Mouse (Mus musculus): ENCODE results near the gene Add1.
"Not testable (repeated sequence)": the region's sequence is repeated elsewhere in the genome, so short reads cannot be mapped to it uniquely, and the experiment has no call there.

Gene Add1

DNA sequence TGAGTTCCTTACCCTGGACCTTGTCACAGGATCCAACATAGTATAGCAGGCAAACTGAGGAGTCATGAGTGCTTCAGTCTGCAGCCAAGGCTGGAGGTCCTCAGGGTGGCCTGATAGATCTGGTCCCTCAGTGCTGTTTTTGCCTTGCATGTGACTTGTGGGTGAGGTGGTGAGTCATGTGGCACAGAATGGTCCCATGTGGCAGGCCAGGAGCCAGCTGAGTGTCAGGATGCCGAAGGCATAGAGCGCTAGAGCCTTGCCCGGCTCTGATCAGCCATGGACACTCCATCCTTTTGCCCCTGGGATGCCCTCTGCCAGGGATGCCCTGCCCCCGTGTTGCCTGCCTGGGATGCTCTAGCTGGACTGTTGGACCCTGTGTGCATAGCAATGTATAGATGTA, 21.6 kb upstream of the Add1 start:
- DNase-seq = no peak

DNA sequence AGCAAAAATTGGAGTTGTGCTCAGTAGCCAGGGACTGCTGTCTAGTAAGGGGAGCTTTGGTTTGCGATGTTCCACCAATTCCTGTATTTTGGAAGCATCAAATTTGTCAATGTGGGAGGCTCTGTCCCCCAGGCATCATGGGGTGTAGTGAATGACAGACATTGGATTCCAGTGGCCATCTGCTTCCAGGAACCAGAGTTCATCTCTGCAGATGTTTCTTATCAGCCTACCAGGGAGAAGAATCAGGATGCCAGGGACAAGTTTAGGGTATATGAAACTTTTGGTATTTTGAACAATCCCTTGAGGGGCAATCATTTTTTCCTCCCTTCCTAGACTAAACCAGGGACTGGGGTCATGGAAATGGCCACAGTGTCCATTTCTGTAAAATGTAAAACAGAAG, 9.6 kb upstream of the Add1 start:
- no peak for DNase-seq

DNA sequence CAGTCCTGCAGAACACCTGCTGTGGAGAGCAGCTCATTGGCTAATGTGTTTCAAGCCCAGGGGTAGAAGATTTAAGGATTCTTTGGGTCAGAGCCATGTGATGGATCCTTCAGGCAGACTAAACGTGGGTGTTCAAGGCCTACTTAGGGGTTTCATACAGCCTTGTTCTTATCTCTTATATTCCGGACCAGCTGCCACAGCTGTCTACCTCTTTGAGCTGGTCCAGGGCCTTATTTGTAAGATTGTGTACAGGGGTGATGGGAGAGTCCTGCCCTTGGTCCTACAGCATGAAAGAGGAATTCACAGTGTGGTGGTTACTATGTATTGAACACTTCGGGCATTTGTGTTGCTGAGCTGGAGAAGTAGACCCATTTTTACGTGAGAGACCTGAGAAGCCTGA, 9.2 kb upstream of the Add1 start:
- DNase-seq = no peak

DNA sequence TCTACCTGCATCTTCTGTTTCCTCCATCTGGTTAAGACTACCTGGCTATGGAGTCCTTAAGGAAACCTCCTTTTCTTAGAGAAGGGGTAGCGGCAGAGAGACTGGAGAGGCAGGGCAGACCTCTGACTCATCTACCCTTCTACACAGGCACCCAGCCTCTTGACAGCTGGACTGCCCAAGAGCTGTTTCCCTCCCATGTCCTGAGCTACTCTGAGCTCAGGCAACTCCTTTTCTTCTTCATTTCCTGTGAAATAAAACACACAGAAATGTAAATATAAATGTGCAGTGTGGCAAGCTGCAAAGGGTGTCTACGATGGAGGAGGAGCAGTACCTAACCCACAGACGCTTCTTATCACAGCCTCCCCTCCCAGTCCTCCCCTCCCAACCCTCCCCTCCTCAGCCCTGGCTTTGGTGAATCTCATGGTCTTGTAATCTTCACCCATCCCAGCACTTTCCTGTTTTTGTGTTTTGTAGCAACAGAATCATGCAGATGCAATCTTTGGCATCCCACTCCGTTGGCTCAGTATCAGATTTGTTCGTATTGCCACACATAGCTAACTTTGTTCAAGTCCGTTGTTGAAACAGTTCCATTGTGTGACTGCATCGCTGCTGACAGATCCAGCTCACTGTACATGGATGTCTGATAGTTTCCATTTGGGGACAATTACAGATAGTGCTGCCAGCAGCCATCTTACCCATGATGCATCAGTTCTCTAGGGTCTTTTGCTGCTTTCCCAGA, 7.8 kb upstream of the Add1 start:
- DNase-seq = no peak

DNA sequence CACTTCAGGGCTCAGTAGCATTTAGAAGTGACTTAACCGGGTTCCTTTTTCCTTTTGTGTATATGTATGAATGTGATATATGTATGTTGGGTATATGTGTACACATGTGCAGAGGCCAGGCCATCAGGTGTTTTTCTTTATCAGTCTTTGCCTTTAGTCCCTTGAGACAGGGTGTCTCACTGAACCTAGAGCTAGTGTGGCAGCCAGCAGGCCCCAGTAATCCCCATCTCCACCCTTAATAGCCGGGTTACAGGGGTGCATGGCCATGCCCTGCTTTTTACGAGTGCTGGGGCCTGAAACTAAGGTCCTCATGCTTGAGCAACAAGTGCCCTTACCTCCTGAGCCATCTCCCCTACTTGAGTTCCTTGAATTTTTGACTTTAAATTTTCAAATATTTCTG, 1.9 kb upstream of the Add1 start:
- DNase-seq = no peak

DNA sequence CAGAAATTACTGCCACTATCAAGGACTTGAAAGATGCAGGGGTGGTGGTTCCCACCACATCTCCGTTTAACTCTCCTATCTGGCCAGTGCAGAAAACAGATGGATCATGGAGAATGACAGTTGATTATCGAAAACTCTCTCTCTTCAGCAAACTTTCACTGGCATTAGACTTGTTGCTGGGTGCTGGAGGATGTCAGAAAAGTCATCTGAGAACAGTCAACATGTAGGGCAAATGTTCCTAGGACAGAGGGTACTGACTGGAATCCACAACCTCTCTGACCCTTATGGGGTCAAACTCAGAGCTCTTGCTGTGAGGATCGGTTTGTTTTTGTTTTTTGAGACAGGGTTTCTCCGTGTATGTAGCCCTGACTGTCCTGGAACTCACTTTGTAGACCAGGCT, 896 bp upstream of the Add1 start:
- DNase-seq = not testable (repeated sequence)

DNA sequence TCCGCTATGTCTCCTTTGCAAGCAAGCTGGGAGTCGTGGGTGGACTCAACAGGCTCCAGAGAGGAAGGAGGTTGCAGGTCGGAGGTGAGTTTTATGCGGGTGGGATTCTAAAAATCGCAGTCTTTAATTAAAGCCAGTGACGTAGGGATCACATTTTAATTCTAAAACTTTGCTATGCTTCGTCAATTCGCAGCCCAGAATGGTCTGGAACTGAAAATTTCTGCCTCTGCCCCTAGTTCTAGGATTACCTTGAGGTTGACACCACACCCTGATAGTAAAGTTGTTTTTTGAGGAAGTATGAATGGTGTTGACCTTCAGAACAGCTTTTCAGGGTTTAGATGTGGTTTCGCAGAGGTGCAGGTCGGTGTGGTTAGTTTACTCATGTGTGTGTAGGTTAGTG, 1.3 kb downstream of the Add1 start:
- no peak for DNase-seq

DNA sequence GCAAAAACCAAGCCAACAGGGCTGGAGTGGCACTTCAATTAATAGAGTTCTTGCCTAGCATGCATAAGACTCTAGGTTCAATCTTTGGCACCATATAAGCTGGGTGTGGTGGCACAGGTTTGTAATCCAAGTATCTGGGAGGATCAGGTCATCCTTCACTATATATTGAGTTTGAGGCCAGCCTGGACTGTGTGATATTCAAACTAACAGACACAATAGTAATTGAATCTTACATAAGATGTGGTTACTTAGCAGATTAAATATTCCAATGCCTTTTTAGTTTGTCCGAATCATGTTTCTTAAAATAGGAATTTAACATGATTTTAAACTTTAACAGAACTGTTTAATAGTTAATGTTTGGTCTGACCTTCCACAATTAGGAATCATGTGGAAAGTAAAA, 2.8 kb downstream of the Add1 start:
- peak in 1 of 2 experiments; percentile 12 for DNase-seq

DNA sequence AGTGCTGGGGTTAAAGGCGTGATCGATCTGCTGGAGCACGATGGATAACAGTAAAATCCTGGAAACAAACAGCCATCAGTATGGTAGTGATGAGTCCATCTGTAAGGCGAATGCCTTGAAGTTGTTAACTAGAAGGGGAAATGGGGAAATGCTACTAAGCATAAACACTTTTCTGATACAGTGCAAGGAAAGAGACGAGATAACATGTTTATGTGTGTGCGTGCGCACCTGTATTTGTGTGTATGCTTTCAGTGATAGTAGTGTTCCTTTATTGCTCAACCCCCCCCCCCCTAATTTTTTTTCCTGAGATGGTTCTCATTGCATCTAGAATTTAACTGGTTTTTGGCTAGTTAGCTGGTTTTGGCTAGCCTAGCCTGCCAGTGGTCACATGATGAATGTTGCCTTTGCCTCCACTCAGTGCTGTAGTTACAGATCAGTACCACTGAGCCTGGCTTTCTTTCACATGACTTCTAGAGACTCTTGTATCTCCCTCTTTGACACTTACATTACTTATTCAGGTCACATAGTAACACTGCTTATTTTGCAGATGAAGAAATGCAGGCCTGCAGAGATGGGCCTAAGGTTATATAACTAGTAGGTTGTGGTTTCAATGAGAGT, 4.7 kb downstream of the Add1 start:
- no peak for DNase-seq

DNA sequence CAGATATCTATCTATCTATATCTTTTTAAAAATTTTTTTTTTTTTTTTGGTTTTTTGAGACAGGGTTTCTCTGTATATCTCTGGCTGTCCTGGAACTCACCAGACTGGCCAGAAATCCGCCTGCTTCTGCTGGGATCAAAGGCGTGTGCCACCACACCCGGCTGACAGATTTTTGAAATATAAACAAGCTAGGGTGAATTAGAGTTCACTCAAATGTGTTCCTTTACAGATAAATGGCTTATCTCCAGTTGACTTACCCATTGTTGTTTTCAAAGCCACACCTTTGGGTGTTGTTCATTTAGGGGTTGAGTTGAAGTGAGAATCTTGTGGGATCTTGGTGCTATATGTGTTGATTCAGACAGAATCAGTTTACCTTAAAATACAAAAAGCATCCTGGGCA, 5.9 kb downstream of the Add1 start:
- no peak for DNase-seq

DNA sequence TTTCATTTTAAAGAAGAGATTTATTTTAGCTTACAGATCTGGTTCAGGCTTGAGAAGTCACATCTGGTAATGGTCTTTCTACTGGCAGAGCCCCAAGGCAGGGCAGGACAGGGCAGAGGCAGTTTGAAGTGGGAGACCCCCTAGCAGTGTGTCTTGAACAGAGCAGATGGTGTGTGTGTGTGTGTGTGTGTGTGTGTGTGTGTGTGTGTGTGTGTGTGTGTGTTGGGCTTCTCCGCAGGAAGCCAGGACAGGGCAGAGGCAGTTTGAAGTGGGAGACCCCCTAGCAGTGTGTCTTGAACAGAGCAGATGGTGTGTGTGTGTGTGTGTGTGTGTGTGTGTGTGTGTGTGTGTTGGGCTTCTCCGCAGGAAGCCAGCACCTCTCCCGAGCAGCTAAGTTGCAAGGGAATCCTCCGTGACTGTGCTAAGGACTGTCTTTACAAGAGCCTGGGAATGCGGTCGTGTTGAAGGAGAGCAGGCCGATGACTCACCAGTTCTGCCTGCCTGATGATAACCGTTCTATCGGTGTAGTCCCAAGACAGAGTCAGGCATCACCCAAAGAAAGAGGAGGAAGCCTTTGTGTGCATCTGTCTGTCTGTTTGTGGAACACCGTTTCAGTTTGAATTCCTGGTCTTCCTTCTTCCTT, 8.3 kb downstream of the Add1 start:
- DNase-seq = peak in 1 of 2 experiments; percentile 22

DNA sequence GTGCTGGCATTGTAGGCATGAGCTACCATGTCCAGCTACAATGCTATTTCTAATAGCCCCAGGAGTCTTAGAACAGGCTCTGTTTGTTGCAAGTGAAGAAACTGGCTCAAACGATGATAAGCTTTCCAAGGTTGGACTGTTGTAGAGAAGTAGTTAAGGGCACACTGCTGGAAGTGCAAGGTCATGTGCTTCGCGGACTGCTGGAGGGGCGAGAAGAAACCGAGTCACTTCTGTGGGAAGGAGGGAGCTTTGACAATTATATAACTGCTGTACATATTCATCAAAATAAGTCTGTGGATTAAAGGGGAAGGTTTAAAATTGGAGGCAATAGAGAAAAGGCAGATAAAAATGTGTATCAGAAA, 8.8 kb downstream of the Add1 start:
- no peak for DNase-seq

DNA sequence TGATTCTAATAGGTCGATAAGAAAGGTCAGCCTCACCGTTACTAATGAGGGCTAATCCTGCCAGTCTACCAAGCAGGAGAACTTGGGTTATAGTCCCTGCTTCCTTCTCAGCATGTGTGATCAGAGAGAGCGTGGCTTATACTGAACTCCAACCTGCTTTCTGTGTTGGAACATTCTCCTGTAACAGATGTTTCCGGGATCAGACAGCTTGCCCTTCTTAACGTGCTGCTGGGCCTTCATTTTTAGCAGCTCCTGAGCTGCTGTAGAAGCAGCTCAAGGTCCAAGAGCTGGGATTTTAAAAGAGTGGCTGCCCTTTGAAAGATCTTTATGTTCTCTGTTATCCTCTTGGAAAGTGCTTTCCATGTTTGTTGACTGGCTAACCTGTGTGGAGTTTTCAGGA, 11.8 kb downstream of the Add1 start:
- no peak for DNase-seq

DNA sequence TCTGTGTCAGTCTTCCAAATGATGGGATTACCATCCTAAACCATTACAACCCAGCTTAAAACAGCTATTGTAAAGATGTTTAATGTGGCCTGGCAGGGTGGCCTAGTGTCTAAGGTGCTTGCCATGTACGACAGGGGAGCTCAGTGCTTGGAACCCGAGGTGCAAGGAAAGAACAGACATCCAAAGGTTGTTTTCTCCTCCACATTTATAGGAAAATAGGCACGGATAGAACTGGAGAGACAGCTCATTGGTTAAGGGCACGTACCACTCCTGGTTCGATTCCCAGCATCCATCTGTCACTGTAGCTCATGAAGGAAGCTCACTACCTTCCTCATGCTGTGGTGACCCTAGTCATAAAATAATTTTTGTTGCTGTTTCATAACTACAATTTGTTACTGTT, 14.4 kb downstream of the Add1 start:
- DNase-seq = no peak

DNA sequence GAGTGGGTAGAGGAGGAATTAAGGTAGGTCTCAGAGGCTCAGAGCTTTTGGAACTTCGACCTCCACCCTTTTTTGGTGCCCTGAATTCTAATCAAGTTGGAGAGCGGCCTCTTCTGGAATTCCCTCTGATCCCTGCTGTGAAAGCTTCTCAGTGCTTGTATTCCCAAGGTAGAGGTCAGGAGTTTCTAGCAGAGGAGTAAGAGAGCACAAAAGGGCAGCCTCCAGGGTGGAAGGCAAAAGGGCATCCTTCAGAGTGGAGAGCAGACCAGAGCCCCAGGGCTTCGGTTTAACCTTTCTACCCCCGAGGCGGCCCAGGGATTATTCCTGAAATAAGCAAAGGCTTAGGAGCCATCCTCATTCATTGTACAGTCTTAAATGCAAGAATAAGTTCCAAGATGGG, 16.6 kb downstream of the Add1 start:
- peak; percentile 59 to 70 for DNase-seq

DNA sequence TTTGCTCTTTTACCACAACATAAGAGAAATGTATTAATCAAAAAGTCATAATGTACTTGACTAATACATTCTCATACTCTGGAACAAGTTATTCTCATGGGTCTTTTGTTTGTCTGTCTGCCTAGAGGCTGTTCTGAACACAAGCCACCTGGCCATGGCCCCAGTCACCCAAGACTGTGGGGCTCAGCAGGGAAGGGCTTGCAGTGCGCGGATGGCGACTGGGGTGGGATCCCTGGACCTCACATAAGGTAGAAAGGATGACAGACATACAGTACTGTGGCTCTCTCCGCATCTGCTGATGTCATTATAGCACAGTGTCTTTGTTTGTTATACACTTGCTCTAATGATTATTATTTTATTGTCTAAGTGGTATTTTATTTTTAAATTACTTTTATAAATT, 17.2 kb downstream of the Add1 start:
- no peak for DNase-seq

DNA sequence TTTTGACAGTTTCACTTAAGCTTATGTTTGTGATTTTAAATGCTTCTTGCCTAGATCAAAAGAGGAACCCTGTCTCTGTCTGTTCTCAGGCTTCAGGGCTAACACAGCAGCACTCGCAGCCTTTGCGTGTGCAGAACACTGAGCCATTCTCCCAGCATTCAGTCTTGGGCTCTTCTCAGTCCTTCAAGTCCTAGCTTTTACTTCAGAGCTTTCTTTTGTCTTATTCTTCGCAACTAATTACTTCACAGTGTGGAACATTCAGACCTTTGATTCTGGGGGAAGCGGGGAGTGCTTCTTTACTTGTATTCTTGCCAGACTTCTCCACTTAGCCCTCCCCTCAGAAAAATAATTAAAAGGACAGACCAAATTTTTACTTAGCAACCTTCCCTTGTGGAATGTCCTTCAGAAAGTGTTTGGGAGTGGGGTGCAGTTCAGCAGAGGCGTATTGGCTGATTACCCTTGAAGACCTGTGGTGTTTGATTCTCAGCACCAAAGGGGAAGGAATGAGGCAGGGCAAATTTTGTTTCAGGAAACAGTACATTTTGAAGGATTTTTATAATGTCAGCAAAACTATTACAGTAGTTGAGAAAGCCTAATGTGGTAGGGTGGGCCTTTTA, 18.0 kb downstream of the Add1 start:
- DNase-seq = no peak

DNA sequence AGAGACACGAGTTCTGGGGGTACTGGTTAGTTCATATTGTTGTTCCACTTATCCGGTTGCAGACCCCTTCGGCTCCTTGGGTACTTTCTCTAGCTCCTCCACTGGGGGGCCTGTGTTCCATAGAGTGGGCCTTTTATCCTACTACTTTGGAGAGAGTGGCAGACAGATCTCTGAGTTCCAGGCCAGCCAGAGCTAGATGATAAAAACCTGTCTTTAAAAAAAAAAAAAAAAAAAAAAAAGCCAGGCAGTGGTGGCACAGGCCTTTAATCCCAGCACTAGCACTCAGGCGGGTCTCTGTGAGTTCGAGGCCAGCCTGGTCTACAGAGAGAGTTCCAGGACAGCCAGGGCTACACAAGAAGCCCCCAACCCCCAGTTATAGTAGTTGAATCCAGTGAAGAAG, 18.8 kb downstream of the Add1 start:
- not testable (repeated sequence) for DNase-seq

DNA sequence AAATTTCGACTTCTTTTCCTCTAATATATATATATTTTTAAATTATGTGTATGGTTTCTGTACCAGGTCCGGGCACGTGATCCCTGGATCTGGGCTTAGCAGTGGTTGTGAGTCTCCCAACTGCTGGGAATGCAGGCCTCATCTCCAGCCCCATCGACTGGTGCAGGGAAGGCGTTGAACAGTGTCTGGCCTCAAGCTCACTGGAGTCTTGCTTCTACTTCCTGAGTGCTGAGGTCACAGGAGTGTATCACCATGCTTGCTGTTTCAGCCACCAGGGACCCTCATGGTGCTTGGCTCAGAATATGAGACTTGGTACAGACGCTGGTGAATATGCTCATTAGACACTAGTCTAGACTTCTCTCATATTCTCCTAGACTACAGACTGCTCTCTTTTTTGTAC, 19.2 kb downstream of the Add1 start:
- no peak for DNase-seq

DNA sequence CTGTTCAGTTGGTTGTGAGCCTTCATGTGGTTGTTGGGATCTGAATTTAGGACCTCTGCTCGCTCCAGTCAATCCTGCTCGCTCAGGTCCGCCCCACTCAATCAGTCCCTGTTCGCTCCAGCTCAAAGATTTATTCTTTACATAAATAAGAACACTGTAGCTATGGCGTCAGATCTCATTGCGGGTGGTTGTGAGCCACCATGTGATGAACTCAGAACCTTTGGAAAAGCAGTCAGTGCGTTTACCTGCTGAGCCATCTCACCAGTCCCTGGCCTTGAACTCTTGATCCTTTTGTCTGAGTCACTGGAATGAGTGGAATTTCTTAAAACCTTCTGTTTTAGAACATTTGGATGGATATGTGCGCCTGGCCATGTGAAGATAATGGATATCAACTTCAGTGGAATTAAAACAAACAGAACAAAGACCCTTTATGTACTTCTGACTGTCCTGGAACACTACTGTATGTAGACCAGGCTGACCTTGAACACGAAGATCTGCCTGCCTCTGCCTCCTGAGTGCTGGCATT, 19.8 kb downstream of the Add1 start:
- DNase-seq = no peak

DNA sequence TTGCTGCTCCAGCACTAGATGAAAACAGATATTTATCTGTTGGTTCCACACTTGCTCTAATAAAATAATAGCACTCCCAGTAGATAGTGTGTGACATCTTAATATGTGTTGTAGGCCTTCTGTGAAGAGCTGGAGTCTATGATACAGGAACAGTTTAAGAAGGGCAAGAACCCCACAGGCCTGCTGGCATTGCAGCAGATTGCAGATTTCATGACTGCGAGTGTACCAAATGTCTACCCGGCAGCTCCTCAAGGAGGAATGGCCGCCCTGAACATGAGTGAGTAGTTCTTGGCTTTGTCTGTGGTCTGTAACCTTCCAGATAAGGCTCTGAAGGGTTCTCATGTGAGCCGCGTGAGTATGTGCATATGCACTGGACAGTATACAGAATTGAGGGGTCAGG, 31.1 kb downstream of the Add1 start:
- DNase-seq = no peak

DNA sequence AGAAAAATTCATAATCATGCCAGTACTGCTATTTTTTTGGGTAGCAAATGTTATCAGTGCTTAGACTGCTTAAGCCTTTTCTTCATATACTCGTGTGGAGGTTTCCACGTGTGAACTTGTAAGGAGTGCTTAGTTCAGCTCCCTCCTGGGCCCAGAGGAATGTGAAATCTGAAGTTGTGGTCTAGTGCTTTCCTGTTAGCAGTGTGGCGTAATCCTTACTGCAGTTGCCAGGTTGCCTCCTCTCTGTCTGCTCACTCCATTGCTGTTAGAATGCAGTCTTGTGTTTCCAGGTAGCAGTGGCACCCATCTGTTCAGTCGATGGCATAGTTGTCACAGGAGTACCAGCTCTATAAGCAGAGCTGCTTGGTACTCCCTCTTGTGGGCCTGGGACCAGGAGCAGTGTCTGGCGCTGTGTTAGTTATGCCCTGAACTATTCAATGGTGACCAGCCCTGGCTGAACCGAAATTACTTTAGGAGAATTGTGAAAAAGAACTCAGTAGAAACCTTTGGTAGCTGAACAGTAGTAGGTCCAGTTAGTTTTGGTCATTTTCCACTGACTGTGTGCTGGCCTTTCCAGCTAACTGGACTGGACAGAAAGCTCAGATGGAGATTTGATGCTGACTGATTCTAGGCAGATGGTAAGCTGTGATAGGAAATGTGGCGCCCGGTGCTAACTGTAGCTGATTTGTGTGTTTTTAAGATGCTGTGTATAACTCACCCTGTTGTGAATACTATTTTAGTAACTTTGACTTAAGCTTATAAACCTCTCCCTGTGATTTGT, 33.8 kb downstream of the Add1 start:
- no peak for DNase-seq

DNA sequence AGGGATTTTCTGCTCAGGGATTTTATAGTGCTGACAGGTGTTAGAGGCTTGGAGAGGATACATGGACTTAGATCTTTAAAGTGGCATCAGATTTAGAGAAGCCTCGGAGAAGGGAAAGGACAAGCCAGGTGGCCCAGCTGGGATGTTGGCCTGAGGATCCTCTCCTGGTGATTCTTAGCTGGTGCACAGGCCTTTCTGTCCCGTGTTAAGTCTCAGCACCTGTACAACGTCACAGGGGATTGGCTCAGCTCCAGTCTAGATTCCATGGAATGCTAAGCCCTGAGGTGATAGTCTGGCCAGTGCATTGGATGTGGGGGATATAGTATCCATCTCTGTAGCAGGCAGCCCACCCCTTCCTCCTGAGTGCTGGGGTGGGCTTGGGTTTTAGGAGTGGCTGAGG, 34.8 kb downstream of the Add1 start:
- no peak for DNase-seq
